Mouse (Mus musculus) megakaryocyte, embryonic 14.5 days (primary cell): Measurements from ENCODE around the gene Gm4869.
"Not testable (repeated sequence)": the region's sequence is repeated elsewhere in the genome, so short reads cannot be mapped to it uniquely, and the experiment has no call there.

ENCODE experiments used
- FLI1 ChIP-seq: IDR thresholded peaks from 2 replicates; pipeline ENCODE4 v1.6.1; 2012; ENCODE audit warnings: low read length, inconsistent platforms, mixed read lengths
- GATA1 ChIP-seq: IDR thresholded peaks from 3 replicates; pipeline ENCODE4 v1.6.1; 2012; ENCODE audit warnings: mixed read lengths, low read length, inconsistent platforms, borderline replicate concordance

- TF ChIP-seq GATA1, FLI1: not testable (repeated sequence)
Observed at GRCm38 (mm10) chr5:140502925-140503324, 57.5 kb downstream of the Gm4869 start.
